Mouse (Mus musculus) heart, postnatal 0 days (tissue): ENCODE data around the gene Sypl. TPM values are rescaled to one million over a fixed set of nuclear protein-coding genes. Genes with fewer than 3 reads are reported as not detected.

ENCODE experiments used
- ATAC-seq: fragments of 200-750 bp; cut with Nextera tagmentation; 2 replicates; pipeline ENCODE4 v1.8.0; 2017; ENCODE audit warnings: low read depth, moderate number of reproducible peaks, moderate library complexity; ENCODE audit not compliant: insufficient read depth
- DNase-seq: peaks from one replicate; pipeline ENCODE4 v3.0.0-alpha.2; 2016; ENCODE audit warnings: low spot score
- H3K27ac ChIP-seq: fragments of 300-500 bp; sonication (generic); 2 replicates; pipeline ENCODE4 v1.5.1; 2014; ENCODE audit warnings: low read depth, mild to moderate bottlenecking
- H3K27me3 ChIP-seq: fragments of 300-500 bp; sonication (generic); 2 replicates; pipeline ENCODE4 v1.6.1; 2014; ENCODE audit warnings: low read length, mixed read lengths; ENCODE audit not compliant: control insufficient read depth, insufficient read depth
- H3K36me3 ChIP-seq: fragments of 300-500 bp; sonication (generic); replicated peaks from 2 replicates; pipeline ENCODE4 v1.6.1; 2014; ENCODE audit warnings: low read length, mixed read lengths; ENCODE audit not compliant: control insufficient read depth, insufficient read depth
- H3K4me1 ChIP-seq: fragments of 300-500 bp; sonication (generic); 2 replicates; pipeline ENCODE4 v1.6.1; 2014; ENCODE audit warnings: antibody characterized with exemption; ENCODE audit not compliant: control insufficient read depth, insufficient read depth
- H3K4me2 ChIP-seq: fragments of 300-500 bp; sonication (generic); 2 replicates; pipeline ENCODE4 v1.6.1; 2014; ENCODE audit warnings: low read depth, mild to moderate bottlenecking, low read length, moderate library complexity
- H3K4me3 ChIP-seq: fragments of 300-500 bp; sonication (generic); 2 replicates; pipeline ENCODE4 v1.5.1; 2014; ENCODE audit warnings: low read depth, low read length
- H3K9ac ChIP-seq: fragments of 300-500 bp; sonication (generic); replicated peaks from 2 replicates; pipeline ENCODE4 v1.6.1; 2014; ENCODE audit warnings: low read depth, low read length, mixed read lengths
- H3K9me3 ChIP-seq: fragments of 300-500 bp; sonication (generic); replicated peaks from 2 replicates; pipeline ENCODE4 v1.6.1; 2016; ENCODE audit warnings: low read length; ENCODE audit not compliant: control insufficient read depth
- CTCF ChIP-seq: IDR thresholded peaks from 2 replicates; pipeline ENCODE4 v1.5.1; 2016; ENCODE audit warnings: antibody characterized with exemption, control low read depth, low read depth
- EP300 ChIP-seq: IDR thresholded peaks from 2 replicates; pipeline ENCODE4 v1.6.1; 2016; ENCODE audit warnings: antibody characterized with exemption, low read depth
- WGBS: fragments of 180-500 bp; shearing (Covaris S2); extraction: QIAGEN DNeasy Blood & Tissue Kit; methylation state at CpG from one replicate; pipeline ENCODE4 v1.1.7; 2014; 5-methylcytosine and 5-hydroxymethylcytosine counted together
- polyA plus RNA-seq: library from polyadenylated mRNA; unstranded; fragments of >200 nt; fragmentation: Nextera tagmentation; extraction: Ambion mirVana; gene quantifications from 2 replicates; pipeline ENCODE4 v1.2.1, GENCODE M21; 2015
- total RNA-seq: library from RNA; depleted of rRNA; stranded (reverse); fragments of >200 nt; gene quantifications from 2 replicates; pipeline ENCODE4 v1.2.3, GENCODE M21; 2014; ENCODE audit warnings: low replicate concordance

Sypl gene
- total and polyA plus RNA-seq, 2 experiments from 2014 or later, result 45.0 to 91.1 TPM

DNA sequence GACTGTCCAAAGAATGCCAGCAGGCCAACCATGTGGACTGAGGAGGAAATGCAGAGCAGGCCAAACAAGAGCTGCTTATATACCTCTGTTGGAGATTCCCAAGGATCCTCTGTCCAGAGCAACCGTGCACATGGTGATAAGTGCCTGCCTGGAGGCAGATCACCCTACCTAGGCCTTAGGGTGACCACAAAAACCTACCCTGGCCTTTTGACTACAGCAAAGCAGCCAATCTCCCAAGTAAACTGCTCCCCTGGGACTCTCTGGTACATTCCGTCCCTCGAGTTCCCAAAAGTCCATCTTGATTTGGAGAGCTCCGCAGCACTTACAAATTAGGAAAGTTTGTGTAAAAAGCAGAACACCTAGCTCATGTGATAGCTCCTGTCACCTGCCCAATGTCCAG is 32.6 kb upstream of the Sypl start:
- H3K27ac ChIP-seq, result no peak overlapping the region
- no peak overlapping the region for H3K4me3 ChIP-seq
- no peak overlapping the region for H3K4me2 ChIP-seq
- TF ChIP-seq CTCF (no peak), EP300 (no peak)
- DNase-seq (no peak), ATAC-seq (0 out of 2 replicates have a peak, but pooled peaks have one; percentile 28)
- no peaks in the 10 kb centered on the region for H3K36me3 ChIP-seq
- H3K27me3 ChIP-seq, result no peaks in the 10 kb centered on the region
- H3K4me1 ChIP-seq, result 0 out of 2 replicates have a peak, but pooled peaks cover 5% of the 10 kb centered on the region
- H3K9me3 ChIP-seq, result peaks cover 4% of the 10 kb centered on the region; the same call in 1 of the 2 replicates
- 59% methylated on average over 4 of the region's 4 CpGs for WGBS
- no peak overlapping the region for H3K9ac ChIP-seq

DNA sequence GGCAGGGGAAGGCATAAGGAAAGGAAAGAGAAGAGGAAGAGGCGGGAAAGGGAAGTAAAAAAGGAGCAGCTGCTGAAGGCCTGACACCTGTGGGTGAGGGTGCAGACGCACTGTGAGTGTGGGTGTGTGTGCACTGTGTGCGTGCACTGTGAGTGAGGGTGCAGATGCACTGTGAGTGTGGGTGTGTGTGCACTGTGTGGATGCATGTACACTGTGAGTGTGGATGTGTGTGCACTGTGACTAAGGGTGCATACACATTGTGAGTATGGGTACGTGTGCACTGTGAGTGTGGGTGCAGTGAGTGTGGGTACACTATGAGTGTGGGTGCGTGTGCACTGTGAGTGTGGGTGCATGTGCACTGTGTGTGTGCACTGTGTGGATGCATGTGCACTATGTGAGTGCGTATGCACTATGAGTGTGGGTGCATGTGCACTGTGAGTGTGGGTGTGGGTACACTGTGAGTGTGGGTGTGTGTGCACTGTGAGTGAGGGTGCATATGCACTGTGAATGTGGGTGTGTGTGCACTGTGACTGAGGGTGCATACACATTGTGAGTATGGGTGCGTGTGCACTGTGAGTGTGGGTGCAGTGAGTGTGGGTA is 32.1 kb upstream of the Sypl start:
- Histone ChIP-seq H3K27ac (no peak overlapping the region), H3K36me3 (no peaks in the 10 kb centered on the region), H3K9me3 (peaks cover 4% of the 10 kb centered on the region; the same call in 1 of the 2 replicates), H3K27me3 (no peaks in the 10 kb centered on the region), H3K4me1 (0 out of 2 replicates have a peak, but pooled peaks cover 5% of the 10 kb centered on the region), H3K4me3 (no peak overlapping the region), H3K4me2 (no peak overlapping the region), H3K9ac (no peak overlapping the region)
- 92% methylated on average over 7 of the region's 7 CpGs for WGBS
- TF ChIP-seq CTCF, result no peak
- TF ChIP-seq EP300, result no peak
- ATAC-seq (no peak), DNase-seq (no peak)

DNA sequence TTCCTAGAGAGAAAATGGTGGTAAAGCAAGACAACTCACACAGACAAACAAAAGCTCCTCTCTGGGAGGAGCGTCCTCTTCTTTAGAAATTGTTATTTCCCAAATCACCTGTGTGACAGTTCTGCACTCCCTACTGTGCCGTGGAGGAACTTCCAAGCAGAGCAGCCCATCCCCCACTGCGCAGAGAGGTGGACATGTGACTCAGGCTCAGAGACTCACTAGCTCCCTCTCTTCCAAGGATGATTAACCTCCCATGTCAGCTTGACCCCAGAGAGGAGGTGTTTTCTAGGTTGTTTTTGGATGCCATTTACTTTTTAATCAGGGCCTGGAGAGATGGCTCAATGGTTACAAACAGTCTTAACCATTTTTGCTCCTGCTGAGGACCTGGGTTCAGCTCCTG is 29.4 kb upstream of the Sypl start:
- DNase-seq (no peak), ATAC-seq (no peak)
- peaks cover 4% of the 10 kb centered on the region; the same call in 1 of the 2 replicates for H3K9me3 ChIP-seq
- no peaks in the 10 kb centered on the region for H3K27me3 ChIP-seq
- no peak overlapping the region for H3K27ac ChIP-seq
- H3K9ac ChIP-seq, result no peak overlapping the region
- no peaks in the 10 kb centered on the region for H3K36me3 ChIP-seq
- H3K4me3 ChIP-seq, result no peak overlapping the region
- H3K4me1 ChIP-seq, result no peaks in the 10 kb centered on the region
- WGBS, result 50% methylated on average over 3 of the region's 3 CpGs
- no peak for TF ChIP-seq CTCF
- no peak for TF ChIP-seq EP300
- no peak overlapping the region for H3K4me2 ChIP-seq

DNA sequence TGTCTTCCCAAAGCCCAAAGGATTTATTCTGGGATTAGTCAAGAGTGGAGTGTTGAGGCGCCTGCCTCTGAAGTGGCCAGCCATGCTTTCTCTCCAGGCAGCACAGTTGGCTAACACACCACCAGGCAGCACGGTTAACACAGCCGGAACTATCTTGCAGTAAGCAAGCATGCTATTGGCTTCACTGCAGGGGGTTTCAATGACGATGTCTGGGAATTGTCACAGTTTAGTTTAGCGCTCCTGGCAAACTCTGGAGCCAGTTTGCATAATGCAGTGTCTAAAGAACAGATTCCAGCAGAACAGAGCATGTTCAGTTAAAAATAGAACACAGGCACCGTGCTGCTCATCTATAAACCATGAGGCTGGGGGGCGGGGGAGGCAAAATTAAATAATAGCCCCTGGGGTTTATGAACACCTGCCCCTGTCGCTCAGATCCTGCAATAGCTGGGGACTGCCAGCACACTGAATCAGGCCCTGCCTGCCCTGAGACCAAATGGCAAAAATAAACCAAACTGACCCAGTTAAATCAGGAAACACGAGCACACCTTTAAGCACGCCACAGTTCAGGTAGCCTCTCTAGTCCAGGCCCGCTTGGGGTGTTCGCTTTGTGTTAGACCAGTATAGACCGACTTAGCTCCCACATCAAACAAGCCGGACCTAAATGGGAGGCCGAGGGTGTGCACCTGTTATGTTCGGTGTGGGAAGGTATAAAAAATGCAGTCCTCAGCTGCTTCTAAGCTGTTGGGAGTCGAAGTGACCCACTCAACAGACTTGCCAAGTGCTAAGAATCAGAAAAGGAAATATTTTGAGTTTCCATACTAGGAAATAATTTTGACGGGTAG is 27.1 kb upstream of the Sypl start:
- Histone ChIP-seq H3K36me3 (no peaks in the 10 kb centered on the region), H3K4me1 (no peaks in the 10 kb centered on the region), H3K27ac (peak overlapping the region; percentile 69), H3K4me2 (no peak overlapping the region), H3K9ac (no peak overlapping the region), H3K27me3 (no peaks in the 10 kb centered on the region), H3K4me3 (no peak overlapping the region), H3K9me3 (peaks cover 4% of the 10 kb centered on the region; the same call in 1 of the 2 replicates)
- TF ChIP-seq EP300 (no peak), CTCF (no peak)
- WGBS, result 51% methylated on average over 18 of the region's 18 CpGs
- DNase-seq (peak; percentile 70), ATAC-seq (peak; percentile 78)

DNA sequence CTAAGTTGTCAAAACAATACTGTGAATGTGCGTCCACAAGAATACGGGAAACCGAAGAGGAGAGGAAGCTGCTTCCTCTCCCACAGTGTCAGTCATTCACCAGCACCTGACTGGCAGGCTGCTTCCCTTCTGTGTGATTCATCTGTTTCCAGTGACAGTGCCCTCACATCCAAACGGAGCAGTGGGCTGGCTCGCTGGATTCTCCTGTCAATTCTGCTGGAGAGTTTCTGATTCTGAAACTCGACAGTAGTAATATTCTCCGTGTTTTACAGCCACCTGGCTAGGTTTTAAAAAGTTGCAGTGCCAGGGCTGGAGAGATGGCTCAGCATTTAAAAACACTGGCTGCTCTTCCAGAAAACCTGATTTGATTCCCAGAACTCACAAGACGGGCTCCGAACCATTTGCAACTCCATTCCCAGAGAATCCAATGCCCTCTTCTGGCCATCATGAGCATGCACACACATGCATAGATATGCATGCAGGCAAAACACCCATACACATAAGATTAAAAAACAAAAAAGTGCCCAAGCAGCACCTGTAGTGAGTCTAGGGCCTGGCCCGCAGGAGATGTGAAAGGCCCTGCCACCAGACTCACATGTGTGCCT is 26.4 kb upstream of the Sypl start:
- H3K36me3 ChIP-seq, result no peaks in the 10 kb centered on the region
- H3K4me3 ChIP-seq, result no peak overlapping the region
- H3K4me1 ChIP-seq, result no peaks in the 10 kb centered on the region
- no peak for TF ChIP-seq EP300
- TF ChIP-seq CTCF, result peak; percentile 20
- H3K9ac ChIP-seq, result no peak overlapping the region
- H3K27ac ChIP-seq, result no peak overlapping the region
- 77% methylated on average over 10 of the region's 10 CpGs for WGBS
- H3K9me3 ChIP-seq, result peaks cover 4% of the 10 kb centered on the region; the same call in 1 of the 2 replicates
- ATAC-seq (no peak), DNase-seq (no peak)
- H3K4me2 ChIP-seq, result no peak overlapping the region
- no peaks in the 10 kb centered on the region for H3K27me3 ChIP-seq
